Mouse (Mus musculus): ENCODE data around the gene 1700010B08Rik. TPM values are rescaled to one million over a fixed set of nuclear protein-coding genes. Genes with fewer than 3 reads are reported as not detected.

1700010B08Rik gene
- polyA plus RNA-seq, 1 experiment from 2014 or later, result not detected

- H3K36me3 ChIP-seq (ENCODE audit: control insufficient read depth, insufficient read depth, low read length), result no peaks in the 10 kb centered on the region
- no peaks in the 10 kb centered on the region for H3K9me3 ChIP-seq (ENCODE audit: control insufficient read depth, low read length)
- no peak overlapping the region for H3K27ac ChIP-seq (ENCODE audit: low read depth, low read length)
- no peak overlapping the region for H3K4me3 ChIP-seq (ENCODE audit: low read depth, low read length)
- H3K9ac ChIP-seq (replicated peaks; ENCODE audit: low read depth, low read length), result no peak overlapping the region
- no peak for ATAC-seq (ENCODE audit: low read depth)
- H3K4me1 ChIP-seq (ENCODE audit: control insufficient read depth, insufficient read depth, low read length), result no peaks in the 10 kb centered on the region
- H3K4me2 ChIP-seq (ENCODE audit: low read depth, low read length), result no peak overlapping the region
- WGBS, result 38% methylated on average over 10 of the region's 10 CpGs
- no peaks in the 10 kb centered on the region for H3K27me3 ChIP-seq (ENCODE audit: control insufficient read depth, insufficient read depth, low read length)
Observed at GRCm38 (mm10) chr2:173712656-173713055, 6.6 kb upstream of the 1700010B08Rik start.

- WGBS, result 82% methylated on average over 4 of the region's 4 CpGs
Observed at GRCm38 (mm10) chr2:173713241-173713640, 6.0 kb upstream of the 1700010B08Rik start.

GRCm38 (mm10) chr2:173714620-173715218 is 4.5 kb upstream of the 1700010B08Rik start:
- H3K36me3 ChIP-seq (ENCODE audit: control insufficient read depth, insufficient read depth, low read length), result no peaks in the 10 kb centered on the region
- H3K27ac ChIP-seq (ENCODE audit: low read depth, low read length), result peak overlapping the region; percentile 44; the same call in 1 of the 2 replicates
- H3K4me3 ChIP-seq (ENCODE audit: low read depth, low read length), result no peak overlapping the region
- H3K4me2 ChIP-seq (ENCODE audit: low read depth, low read length), result no peak overlapping the region
- H3K4me1 ChIP-seq (ENCODE audit: control insufficient read depth, insufficient read depth, low read length), result no peaks in the 10 kb centered on the region
- no peaks in the 10 kb centered on the region for H3K9me3 ChIP-seq (ENCODE audit: control insufficient read depth, low read length)
- WGBS, result 26% methylated on average over 8 of the region's 8 CpGs
- H3K9ac ChIP-seq (replicated peaks; ENCODE audit: low read depth, low read length), result no peak overlapping the region
- ATAC-seq (ENCODE audit: low read depth), result peak; percentile 73
- H3K27me3 ChIP-seq (ENCODE audit: control insufficient read depth, insufficient read depth, low read length), result no peaks in the 10 kb centered on the region

More at GRCm38 (mm10) chr2:173713241-173713640, 6.0 kb upstream of the 1700010B08Rik start:
- Histone ChIP-seq H3K4me2 (ENCODE audit: low read depth, low read length) (no peak overlapping the region), H3K36me3 (ENCODE audit: control insufficient read depth, insufficient read depth, low read length) (no peaks in the 10 kb centered on the region), H3K9ac (replicated peaks; ENCODE audit: low read depth, low read length) (no peak overlapping the region), H3K4me3 (ENCODE audit: low read depth, low read length) (no peak overlapping the region), H3K9me3 (ENCODE audit: control insufficient read depth, low read length) (no peaks in the 10 kb centered on the region), H3K4me1 (ENCODE audit: control insufficient read depth, insufficient read depth, low read length) (no peaks in the 10 kb centered on the region), H3K27ac (ENCODE audit: low read depth, low read length) (no peak overlapping the region), H3K27me3 (ENCODE audit: control insufficient read depth, insufficient read depth, low read length) (no peaks in the 10 kb centered on the region)
- no peak for ATAC-seq (ENCODE audit: low read depth)

GRCm38 (mm10) chr2:173716966-173717365 is 2.2 kb upstream of the 1700010B08Rik start:
- H3K9ac ChIP-seq (replicated peaks; ENCODE audit: low read depth, low read length), result no peak overlapping the region
- no peaks in the 10 kb centered on the region for H3K27me3 ChIP-seq (ENCODE audit: control insufficient read depth, insufficient read depth, low read length)
- WGBS, result 77% methylated on average over 5 of the region's 5 CpGs
- no peak overlapping the region for H3K27ac ChIP-seq (ENCODE audit: low read depth, low read length)
- H3K4me2 ChIP-seq (ENCODE audit: low read depth, low read length), result no peak overlapping the region
- H3K4me3 ChIP-seq (ENCODE audit: low read depth, low read length), result no peak overlapping the region
- ATAC-seq (ENCODE audit: low read depth), result no peak
- no peaks in the 10 kb centered on the region for H3K9me3 ChIP-seq (ENCODE audit: control insufficient read depth, low read length)
- H3K36me3 ChIP-seq (ENCODE audit: control insufficient read depth, insufficient read depth, low read length), result no peaks in the 10 kb centered on the region
- H3K4me1 ChIP-seq (ENCODE audit: control insufficient read depth, insufficient read depth, low read length), result no peaks in the 10 kb centered on the region

- H3K27ac ChIP-seq (ENCODE audit: low read depth, low read length), result no peak overlapping the region
- no peaks in the 10 kb centered on the region for H3K36me3 ChIP-seq (ENCODE audit: control insufficient read depth, insufficient read depth, low read length)
- no peak overlapping the region for H3K4me2 ChIP-seq (ENCODE audit: low read depth, low read length)
- 0 out of 2 replicates have a peak, but pooled peaks cover 2% of the 10 kb centered on the region for H3K4me1 ChIP-seq (ENCODE audit: control insufficient read depth, insufficient read depth, low read length)
- H3K27me3 ChIP-seq (ENCODE audit: control insufficient read depth, insufficient read depth, low read length), result no peaks in the 10 kb centered on the region
- no peak overlapping the region for H3K9ac ChIP-seq (replicated peaks; ENCODE audit: low read depth, low read length)
- WGBS, result 70% methylated on average over 11 of the region's 11 CpGs
- no peak for ATAC-seq (ENCODE audit: low read depth)
- H3K9me3 ChIP-seq (ENCODE audit: control insufficient read depth, low read length), result no peaks in the 10 kb centered on the region
- H3K4me3 ChIP-seq (ENCODE audit: low read depth, low read length), result no peak overlapping the region
Observed at GRCm38 (mm10) chr2:173722251-173722857, 3.1 kb downstream of the 1700010B08Rik start.

GRCm38 (mm10) chr2:173724382-173724781 is 5.2 kb downstream of the 1700010B08Rik start:
- H3K27ac ChIP-seq (ENCODE audit: low read depth, low read length), result no peak overlapping the region
- H3K4me1 ChIP-seq (ENCODE audit: control insufficient read depth, insufficient read depth, low read length), result 0 out of 2 replicates have a peak, but pooled peaks cover 2% of the 10 kb centered on the region
- H3K4me2 ChIP-seq (ENCODE audit: low read depth, low read length), result no peak overlapping the region
- no peaks in the 10 kb centered on the region for H3K36me3 ChIP-seq (ENCODE audit: control insufficient read depth, insufficient read depth, low read length)
- no peak overlapping the region for H3K4me3 ChIP-seq (ENCODE audit: low read depth, low read length)
- no peak overlapping the region for H3K9ac ChIP-seq (replicated peaks; ENCODE audit: low read depth, low read length)
- no peak for ATAC-seq (ENCODE audit: low read depth)
- no peaks in the 10 kb centered on the region for H3K27me3 ChIP-seq (ENCODE audit: control insufficient read depth, insufficient read depth, low read length)
- H3K9me3 ChIP-seq (ENCODE audit: control insufficient read depth, low read length), result no peaks in the 10 kb centered on the region
- WGBS, result 12% methylated on average over 14 of the region's 14 CpGs

- no peak for ATAC-seq (ENCODE audit: low read depth)
- Histone ChIP-seq H3K36me3 (ENCODE audit: control insufficient read depth, insufficient read depth, low read length) (no peaks in the 10 kb centered on the region), H3K4me1 (ENCODE audit: control insufficient read depth, insufficient read depth, low read length) (0 out of 2 replicates have a peak, but pooled peaks cover 2% of the 10 kb centered on the region), H3K4me2 (ENCODE audit: low read depth, low read length) (no peak overlapping the region), H3K9me3 (ENCODE audit: control insufficient read depth, low read length) (no peaks in the 10 kb centered on the region), H3K4me3 (ENCODE audit: low read depth, low read length) (no peak overlapping the region), H3K27me3 (ENCODE audit: control insufficient read depth, insufficient read depth, low read length) (no peaks in the 10 kb centered on the region), H3K27ac (ENCODE audit: low read depth, low read length) (no peak overlapping the region), H3K9ac (replicated peaks; ENCODE audit: low read depth, low read length) (no peak overlapping the region)
- 16% methylated on average over 15 of the region's 15 CpGs for WGBS
Observed at GRCm38 (mm10) chr2:173724940-173725807, 6.0 kb downstream of the 1700010B08Rik start.

GRCm38 (mm10) chr2:173725819-173726218 is 6.6 kb downstream of the 1700010B08Rik start:
- no peak overlapping the region for H3K27ac ChIP-seq (ENCODE audit: low read depth, low read length)
- ATAC-seq (ENCODE audit: low read depth), result no peak
- H3K9ac ChIP-seq (replicated peaks; ENCODE audit: low read depth, low read length), result no peak overlapping the region
- H3K9me3 ChIP-seq (ENCODE audit: control insufficient read depth, low read length), result no peaks in the 10 kb centered on the region
- no peaks in the 10 kb centered on the region for H3K27me3 ChIP-seq (ENCODE audit: control insufficient read depth, insufficient read depth, low read length)
- H3K36me3 ChIP-seq (ENCODE audit: control insufficient read depth, insufficient read depth, low read length), result no peaks in the 10 kb centered on the region
- WGBS, result 81% methylated on average over 4 of the region's 4 CpGs
- H3K4me2 ChIP-seq (ENCODE audit: low read depth, low read length), result no peak overlapping the region
- 0 out of 2 replicates have a peak, but pooled peaks cover 2% of the 10 kb centered on the region for H3K4me1 ChIP-seq (ENCODE audit: control insufficient read depth, insufficient read depth, low read length)
- H3K4me3 ChIP-seq (ENCODE audit: low read depth, low read length), result no peak overlapping the region

Data from neural tube, embryonic 14.5 days (tissue).